Mouse (Mus musculus): ENCODE results near the gene Abcc4. TPM values are rescaled to one million over a fixed set of nuclear protein-coding genes. Genes with fewer than 3 reads are reported as not detected.

Gene Abcc4
- total RNA-seq, 2 experiments from 2014 or later = 2.9 to 3.1 TPM

GRCm38 (mm10) chr14:118635493-118636183, 70.4 kb downstream of the Abcc4 start:
- DNase-seq = peak; percentile 71

- no peak for DNase-seq
These were observed 76.4 kb downstream of the Abcc4 start for GRCm38 (mm10) chr14:118629649-118630048.

GRCm38 (mm10) chr14:118621449-118621789, 84.6 kb downstream of the Abcc4 start:
- DNase-seq = no peak

GRCm38 (mm10) chr14:118620773-118621448, 85.1 kb downstream of the Abcc4 start:
- DNase-seq = no peak

GRCm38 (mm10) chr14:118616698-118617311, 89.2 kb downstream of the Abcc4 start:
- DNase-seq = peak; percentile 57

- DNase-seq = no peak
These were observed 92.3 kb downstream of the Abcc4 start for GRCm38 (mm10) chr14:118613734-118614133.

GRCm38 (mm10) chr14:118611714-118612113, 94.3 kb downstream of the Abcc4 start:
- no peak for DNase-seq

- no peak for DNase-seq
These were observed 95.2 kb downstream of the Abcc4 start for GRCm38 (mm10) chr14:118610786-118611185.

GRCm38 (mm10) chr14:118608816-118609465, 97.1 kb downstream of the Abcc4 start:
- no peak for DNase-seq

GRCm38 (mm10) chr14:118608317-118608716, 97.7 kb downstream of the Abcc4 start:
- no peak for DNase-seq

- no peak for DNase-seq
These were observed 99.5 kb downstream of the Abcc4 start for GRCm38 (mm10) chr14:118606476-118606875.

GRCm38 (mm10) chr14:118604903-118605302, 101.1 kb downstream of the Abcc4 start:
- no peak for DNase-seq

- no peak for DNase-seq
These were observed 104.0 kb downstream of the Abcc4 start for GRCm38 (mm10) chr14:118602031-118602430.

GRCm38 (mm10) chr14:118600746-118601145, 105.3 kb downstream of the Abcc4 start:
- no peak for DNase-seq

- no peak for DNase-seq
These were observed 107.3 kb downstream of the Abcc4 start for GRCm38 (mm10) chr14:118598757-118599156.

GRCm38 (mm10) chr14:118594463-118594862, 111.6 kb downstream of the Abcc4 start:
- no peak for DNase-seq

GRCm38 (mm10) chr14:118591477-118592403, 114.3 kb downstream of the Abcc4 start:
- peak; percentile 87 for DNase-seq

- DNase-seq = no peak
These were observed 123.6 kb downstream of the Abcc4 start for GRCm38 (mm10) chr14:118582333-118582941.

GRCm38 (mm10) chr14:118581673-118582072, 124.3 kb downstream of the Abcc4 start:
- DNase-seq = no peak

GRCm38 (mm10) chr14:118579013-118579728, 126.8 kb downstream of the Abcc4 start:
- no peak for DNase-seq

GRCm38 (mm10) chr14:118577895-118578294, 128.1 kb downstream of the Abcc4 start:
- DNase-seq = no peak
